Mouse (Mus musculus): ENCODE measurements around the gene Nxnl1.

Nxnl1 gene

GRCm38 (mm10) chr8:71513018-71513754 lies 53.2 kb downstream of the Nxnl1 start:
- no peak for DNase-seq

GRCm38 (mm10) chr8:71511644-71512043 lies 54.8 kb downstream of the Nxnl1 start, which contains the start of gene Plvap:
TSS of gene Plvap (minus strand) at chr8:71511752.
- DNase-seq: peak; percentile 48 to 59
